Mouse (Mus musculus): ENCODE measurements around the gene Anxa11. TPM values are rescaled to one million over a fixed set of nuclear protein-coding genes. Genes with fewer than 3 reads are reported as not detected.
"Not testable (repeated sequence)": the region's sequence is repeated elsewhere in the genome, so short reads cannot be mapped to it uniquely, and the experiment has no call there.

The Anxa11 gene
- total RNA-seq, 2 experiments from 2014 or later = 57.3 to 95.1 TPM

GRCm38 (mm10) chr14:25839791-25840190 lies 2.2 kb upstream of the Anxa11 start:
- DNase-seq (ENCODE audit: low spot score in 2 of 2) = no peak

DNA sequence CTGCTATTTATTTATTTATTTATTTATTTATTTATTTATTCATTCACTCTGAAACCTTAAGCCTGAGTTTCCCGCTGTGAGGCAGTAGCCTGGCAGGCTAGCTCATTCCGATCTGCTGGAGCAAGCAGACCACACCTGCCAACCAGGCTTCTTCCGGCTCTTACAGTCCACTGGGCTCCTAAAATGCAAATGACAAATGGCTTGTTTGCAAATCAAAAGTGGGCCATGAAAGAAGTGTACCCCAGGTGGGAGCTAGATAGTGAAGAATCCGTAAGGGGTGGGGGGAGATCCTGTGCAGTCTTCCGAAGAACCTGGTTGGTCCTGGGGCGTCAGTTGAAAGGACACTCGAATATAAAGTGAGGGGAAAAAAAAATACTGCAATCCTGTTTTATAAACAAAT lies 995 bp upstream of the Anxa11 start:
- DNase-seq (ENCODE audit: low spot score in 2 of 2) = no peak

DNA sequence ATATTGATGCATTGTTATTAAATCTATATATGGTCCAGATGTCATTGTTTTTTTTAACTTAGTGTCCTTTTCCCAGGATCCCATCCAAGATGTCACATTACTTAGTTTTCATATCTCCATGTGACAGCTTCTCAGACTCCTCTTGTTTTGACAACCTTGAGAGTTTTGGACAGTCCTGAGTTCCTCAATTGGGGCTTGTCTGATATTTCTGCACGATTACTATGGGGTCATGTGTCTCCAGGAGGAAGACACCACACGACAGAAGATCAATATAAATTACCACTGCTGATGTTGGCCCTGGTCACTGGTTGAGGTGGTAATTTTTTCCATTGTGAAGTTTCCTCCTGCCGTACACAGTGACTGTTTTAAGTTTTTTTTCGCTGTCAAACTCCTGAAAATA lies 377 bp upstream of the Anxa11 start:
- no peak for DNase-seq (ENCODE audit: low spot score in 2 of 2)

GRCm38 (mm10) chr14:25842688-25843003 lies 690 bp downstream of the Anxa11 start:
- DNase-seq (ENCODE audit: low spot score in 2 of 2) = no peak

DNA sequence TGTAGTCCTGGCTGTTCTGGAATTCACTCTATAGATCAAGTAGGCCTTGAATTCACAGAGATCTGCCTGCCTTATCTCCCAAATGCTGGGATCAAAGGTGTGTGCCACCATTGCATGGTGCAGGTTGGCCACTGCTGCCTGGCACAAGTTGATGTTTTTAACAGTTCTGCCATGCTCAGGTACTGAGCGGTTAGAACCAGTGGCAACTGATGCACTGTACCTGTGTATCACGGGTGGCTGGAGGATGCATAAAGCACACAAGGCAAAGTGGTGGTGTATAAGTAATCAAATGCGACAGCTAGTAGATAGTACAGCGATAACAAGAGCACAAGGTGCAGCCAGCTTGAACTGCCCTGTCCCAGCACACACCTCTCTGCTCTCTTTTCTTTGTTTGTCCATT lies 2.4 kb downstream of the Anxa11 start:
- DNase-seq (ENCODE audit: low spot score in 2 of 2) = no peak

DNA sequence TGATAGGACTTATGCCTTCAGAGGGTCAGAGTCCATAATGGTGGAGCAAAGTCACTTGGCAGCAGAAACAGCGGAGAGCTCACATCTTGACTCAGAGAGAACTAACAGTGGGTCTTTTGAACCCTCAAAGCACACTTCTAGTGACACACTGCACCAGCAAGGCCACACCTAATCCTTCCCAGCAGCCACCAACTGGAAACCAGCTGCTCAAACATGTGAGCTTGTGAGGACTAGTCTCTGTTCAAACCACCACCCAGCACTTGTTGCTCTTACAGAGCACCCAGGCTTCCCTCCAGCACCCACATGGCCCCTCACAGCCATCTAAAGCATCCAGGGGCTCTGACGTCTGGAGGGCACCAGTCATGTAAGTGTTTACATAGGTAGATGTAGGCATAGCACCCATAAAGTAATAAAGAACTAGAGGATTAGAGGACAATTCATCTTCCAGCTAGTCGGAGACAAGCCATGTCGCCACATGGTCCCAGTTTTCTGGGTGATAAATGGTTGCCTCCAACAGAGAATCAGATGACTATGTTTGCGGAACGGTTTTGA lies 4.0 kb downstream of the Anxa11 start:
- no peak for DNase-seq (ENCODE audit: low spot score in 2 of 2)

- no peak for DNase-seq (ENCODE audit: low spot score in 2 of 2)
Observed at GRCm38 (mm10) chr14:25846516-25846915, 4.6 kb downstream of the Anxa11 start.

GRCm38 (mm10) chr14:25847660-25848059 lies 5.7 kb downstream of the Anxa11 start:
- DNase-seq (ENCODE audit: low spot score in 2 of 2) = no peak

- DNase-seq (ENCODE audit: low spot score in 2 of 2) = no peak
Observed at GRCm38 (mm10) chr14:25848237-25848636, 6.3 kb downstream of the Anxa11 start.

DNA sequence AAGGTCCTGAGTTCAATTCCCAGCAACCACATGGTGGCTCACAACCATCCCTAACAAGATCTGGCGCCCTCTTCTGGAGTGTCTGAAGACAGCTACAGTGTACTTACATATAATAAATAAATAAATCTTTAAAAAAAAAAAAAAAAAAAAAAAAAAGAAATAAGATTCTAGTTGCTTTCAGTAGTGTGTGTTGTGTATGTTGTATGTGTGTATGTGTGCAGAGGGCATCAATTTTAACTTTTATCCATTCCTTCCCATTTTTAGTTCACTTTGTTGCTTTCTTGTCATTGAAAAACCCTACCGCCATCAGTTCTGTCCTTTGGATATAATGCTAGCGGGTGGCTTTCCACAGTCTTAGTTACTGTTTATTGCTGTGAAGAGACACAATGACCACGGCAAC lies 6.8 kb downstream of the Anxa11 start:
- not testable (repeated sequence) for DNase-seq (ENCODE audit: low spot score in 2 of 2)

- DNase-seq (ENCODE audit: low spot score in 2 of 2) = no peak
Observed at GRCm38 (mm10) chr14:25850433-25850832, 8.5 kb downstream of the Anxa11 start.

- DNase-seq (ENCODE audit: low spot score in 2 of 2) = no peak
Observed at GRCm38 (mm10) chr14:25851189-25851588, 9.2 kb downstream of the Anxa11 start.

DNA sequence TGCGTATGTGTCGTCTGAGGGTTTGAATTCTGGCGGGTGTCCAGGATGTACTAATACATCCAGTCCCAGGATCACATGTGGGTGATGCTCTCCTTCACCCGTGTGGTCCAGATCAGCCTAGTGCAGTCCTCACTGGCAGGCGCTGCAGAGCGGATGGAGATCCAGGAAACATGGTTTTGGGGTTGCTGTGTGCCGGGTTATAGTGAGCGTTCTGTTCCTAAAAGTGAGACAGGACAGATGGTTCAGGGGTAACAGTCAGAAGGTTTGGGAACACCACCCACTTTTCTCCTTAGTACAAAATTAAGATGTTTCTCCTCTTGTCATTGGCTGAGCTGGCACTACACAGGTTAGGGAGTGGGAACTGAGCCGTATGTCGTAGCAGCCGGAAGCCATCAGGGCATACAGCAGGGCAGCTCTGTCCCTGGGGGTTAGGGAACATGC lies 10.2 kb downstream of the Anxa11 start:
- DNase-seq (ENCODE audit: low spot score in 2 of 2) = peak in 1 of 2 experiments; percentile 19

GRCm38 (mm10) chr14:25853295-25853694 lies 11.3 kb downstream of the Anxa11 start:
- peak in 1 of 2 experiments; percentile 17 for DNase-seq (ENCODE audit: low spot score in 2 of 2)

GRCm38 (mm10) chr14:25853717-25854452 lies 11.9 kb downstream of the Anxa11 start:
- no peak for DNase-seq (ENCODE audit: low spot score in 2 of 2)

DNA sequence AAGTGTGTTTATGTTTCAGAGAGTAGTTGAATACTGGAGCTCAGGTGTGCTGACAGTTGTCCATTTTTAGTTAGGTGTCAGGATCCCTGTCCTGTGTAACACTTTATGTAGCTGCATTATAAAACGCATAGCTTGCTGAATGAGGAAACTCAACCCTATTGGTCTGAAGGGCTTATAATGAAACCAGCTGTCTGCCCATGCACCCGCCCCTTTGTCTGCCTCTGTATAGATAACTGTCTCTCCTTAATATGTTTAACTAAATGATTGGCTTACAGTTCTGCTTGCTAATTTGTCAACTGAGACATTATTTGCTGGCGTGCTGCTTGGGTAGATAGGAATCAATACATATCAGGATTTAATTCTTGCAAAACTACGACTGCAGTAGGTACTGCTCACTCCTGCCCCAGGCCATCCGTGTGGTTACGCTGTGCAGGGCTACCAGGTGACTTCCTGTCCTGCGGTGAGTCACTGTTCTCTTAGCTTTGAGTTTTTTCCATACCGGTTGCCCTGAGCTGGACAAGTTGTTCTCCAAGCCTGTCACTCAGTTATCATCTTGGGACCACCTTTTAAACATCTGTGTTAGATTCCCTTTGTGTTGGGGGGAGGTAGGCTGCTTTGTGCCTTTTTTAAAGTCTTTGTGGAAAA lies 13.4 kb downstream of the Anxa11 start:
- DNase-seq (ENCODE audit: low spot score in 2 of 2) = no peak

DNA sequence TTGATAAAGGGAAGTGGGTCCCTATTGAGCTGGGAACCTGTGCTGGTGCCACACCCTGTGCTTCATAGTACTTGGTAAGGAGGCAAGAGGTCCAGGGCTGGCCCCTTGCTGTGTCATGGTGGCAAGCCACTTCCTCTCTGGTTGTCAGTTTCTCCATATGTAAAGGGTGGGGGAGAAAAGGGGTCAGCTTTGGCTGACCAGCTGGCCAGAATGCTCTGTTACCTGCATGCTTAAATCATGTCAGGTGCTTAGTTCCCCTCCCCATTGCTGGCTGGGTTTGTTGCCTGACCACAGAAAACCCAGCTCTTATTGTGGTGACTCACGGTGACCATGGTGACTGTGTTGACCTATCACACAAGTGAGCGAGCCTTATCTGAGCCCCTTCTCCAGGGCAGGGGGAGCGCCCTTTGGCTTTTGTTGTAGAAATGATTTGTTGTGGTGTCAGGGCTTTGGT lies 15.2 kb downstream of the Anxa11 start:
- peak in 1 of 2 experiments; percentile 25 for DNase-seq (ENCODE audit: low spot score in 2 of 2)

DNA sequence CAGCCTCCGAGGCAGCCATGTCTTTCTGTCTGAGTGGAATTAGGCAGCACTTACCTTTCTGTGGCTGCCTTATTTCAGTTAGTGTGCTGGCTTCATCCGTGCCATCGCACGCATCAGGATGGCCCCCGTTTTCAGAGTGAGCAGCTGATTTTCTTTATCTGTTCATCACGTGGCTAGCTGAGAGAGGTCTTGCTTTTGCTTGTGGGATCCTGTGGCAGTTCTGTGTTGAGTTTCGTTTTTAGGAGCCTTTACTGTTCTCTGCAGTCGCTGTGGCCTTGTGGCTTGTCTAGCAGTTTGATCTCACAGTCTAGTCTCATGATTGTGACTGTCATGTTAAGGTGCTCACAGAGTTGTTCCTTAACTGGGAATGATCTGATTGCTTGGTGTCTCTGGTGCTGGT lies 16.0 kb downstream of the Anxa11 start:
- peak in 1 of 2 experiments; percentile 18 for DNase-seq (ENCODE audit: low spot score in 2 of 2)

DNA sequence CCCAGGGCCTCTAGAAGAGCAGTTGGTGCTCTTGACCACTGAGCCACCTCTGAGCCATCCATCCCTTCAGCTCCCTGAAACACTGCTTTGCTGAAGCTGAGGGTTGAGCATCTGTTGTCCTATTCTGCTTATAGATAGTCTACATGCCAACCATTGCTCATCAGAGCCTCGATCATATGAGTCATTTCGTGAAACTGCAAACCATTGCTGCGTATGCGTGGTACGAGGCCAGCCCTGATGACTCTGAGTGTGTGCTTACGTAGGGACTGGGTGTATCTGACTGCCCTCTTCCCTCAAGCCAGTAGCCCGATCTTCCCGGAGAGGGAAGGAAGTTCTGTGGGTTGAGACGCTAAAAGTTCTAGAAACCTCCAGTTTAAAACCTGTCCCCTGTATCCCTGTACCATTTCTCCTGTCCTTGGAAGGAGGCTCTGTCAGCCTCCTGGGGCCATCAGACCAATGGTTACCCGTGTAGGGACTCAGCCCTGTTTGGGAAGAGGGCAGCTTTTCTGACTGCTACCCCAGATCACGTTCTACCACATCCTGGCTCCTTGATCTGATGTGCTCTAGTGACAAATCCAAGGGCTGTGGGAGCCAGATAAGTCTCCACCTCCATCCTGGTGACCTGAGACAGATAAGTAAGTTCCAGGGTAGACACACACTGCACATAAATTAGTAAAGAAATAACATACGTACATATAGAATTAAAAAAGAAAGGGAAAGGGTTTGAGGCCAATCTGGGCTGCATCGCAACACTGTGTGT lies 20.0 kb downstream of the Anxa11 start:
- peak in 1 of 2 experiments; percentile 17 for DNase-seq (ENCODE audit: low spot score in 2 of 2)

- no peak for DNase-seq (ENCODE audit: low spot score in 2 of 2)
Observed at GRCm38 (mm10) chr14:25863721-25864120, 21.8 kb downstream of the Anxa11 start.

- no peak for DNase-seq (ENCODE audit: low spot score in 2 of 2)
Observed at GRCm38 (mm10) chr14:25865251-25865650, 23.3 kb downstream of the Anxa11 start.

DNA sequence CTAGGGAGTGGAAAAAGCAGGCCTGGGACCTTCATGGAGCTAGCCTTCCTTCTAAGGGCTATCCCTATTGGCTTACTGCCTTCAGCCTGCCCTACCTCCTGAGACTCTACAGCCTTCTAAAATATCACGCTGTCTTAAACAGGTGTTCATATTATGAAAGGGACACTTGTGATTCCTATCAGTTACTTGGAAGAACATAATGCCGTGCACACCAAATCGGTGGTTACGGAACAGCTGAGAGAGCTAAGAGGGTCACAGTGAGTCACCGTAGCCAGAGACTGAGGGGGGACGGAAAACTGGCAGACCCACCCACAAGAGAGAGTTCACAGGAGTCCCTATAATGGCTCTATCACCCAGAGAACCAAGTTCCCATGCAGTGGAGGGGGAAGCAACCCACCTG lies 24.4 kb downstream of the Anxa11 start:
- DNase-seq (ENCODE audit: low spot score in 2 of 2) = no peak

Measured in adrenal gland, adult 18-20 months (tissue).